Mouse (Mus musculus) testis, postnatal 14 days (tissue): ENCODE data around the gene Pcf11.

ENCODE experiments used
- DNase-seq: peaks from one replicate; pipeline ENCODE4 v3.0.0; 2021; ENCODE audit warnings: low spot score

Gene Pcf11

DNA sequence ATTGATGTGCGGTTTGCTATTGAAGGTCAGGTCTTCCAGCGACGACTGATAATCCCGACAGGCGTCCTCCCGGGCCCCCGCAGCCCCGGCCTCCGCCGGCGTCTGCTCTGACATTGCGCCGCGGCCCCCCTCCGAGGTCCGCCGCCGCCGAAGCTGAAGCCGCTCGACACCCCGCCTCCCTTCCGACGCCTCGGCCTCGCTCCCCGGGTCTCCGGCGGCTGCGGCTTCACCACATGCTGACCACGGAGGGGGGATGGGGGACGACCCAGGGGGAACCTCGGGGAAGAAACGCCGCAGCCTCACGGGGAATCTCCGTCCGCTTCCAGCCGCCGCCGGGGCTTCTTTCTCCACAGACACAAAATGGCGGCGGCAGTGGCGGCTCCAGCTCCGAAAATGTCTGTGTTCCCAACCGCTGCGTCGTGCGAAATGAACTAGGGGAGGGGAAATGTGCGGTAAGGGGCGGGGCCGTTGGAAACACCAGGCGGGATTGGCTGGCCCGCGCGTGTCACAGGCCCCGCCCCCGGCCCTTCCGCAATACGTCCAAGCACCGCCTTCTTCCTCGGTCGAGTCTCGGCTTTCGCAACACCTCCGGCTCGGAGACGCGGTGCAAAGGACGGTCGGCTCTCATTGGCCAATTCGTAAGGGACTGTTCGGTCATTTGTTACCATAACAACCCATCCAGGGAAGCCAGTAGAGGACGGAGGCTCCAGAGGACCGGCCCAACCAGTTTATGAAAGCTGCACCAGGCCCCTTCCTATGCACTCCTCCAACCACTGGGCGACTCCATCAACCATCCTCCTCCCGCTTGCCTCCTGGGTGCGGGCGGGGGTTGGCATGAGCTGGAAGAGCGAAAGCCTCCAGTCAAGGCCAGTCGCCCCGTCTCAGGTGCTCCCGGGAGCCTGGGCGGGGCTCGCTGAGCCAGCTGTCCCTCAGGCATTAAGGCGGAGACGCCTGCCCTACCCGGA, at the start of gene Pcf11:
Pcf11 (minus strand) TSS at position 428 of the 965 bp plus-strand sequence.
- DNase-seq: peak; percentile 96

DNA sequence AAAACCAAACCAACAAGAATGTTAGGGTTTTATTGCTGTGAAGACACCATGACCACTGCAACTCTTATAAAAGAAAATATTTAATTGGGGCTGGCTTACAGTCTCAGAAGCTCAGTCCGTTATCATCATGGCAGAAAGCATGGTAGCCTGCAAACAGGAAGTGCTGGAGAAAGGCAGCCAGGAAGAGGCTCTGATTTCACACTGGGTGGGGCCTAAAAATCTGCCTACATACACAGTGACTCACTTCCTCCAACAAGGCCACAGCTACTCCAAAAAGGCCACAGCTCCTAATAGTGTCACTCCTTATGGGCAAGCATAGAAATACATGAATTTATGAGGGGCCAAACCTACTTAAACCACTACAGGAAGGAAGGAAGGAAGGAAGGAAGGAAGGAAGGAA, 45.3 kb upstream of the Pcf11 start:
- no peak for DNase-seq

DNA sequence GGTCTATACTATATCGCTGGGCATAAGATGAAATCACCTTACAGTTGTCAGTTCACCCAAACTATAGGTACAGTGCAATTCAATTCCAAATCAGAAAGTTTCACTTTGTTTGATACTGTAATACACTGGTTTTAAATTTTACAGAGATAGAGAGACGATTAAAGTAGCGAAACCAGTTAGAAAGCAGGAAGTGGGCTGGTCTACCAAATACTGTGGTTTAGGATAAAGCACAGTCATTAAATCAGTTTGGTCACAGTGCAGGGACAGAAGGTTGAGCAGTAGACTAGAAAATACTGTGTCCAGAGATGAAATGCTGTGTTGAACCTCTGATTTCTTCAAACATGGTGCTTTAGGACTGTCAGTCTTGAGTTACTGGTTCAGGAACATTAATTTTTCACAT, 41.9 kb upstream of the Pcf11 start:
- no peak for DNase-seq

DNA sequence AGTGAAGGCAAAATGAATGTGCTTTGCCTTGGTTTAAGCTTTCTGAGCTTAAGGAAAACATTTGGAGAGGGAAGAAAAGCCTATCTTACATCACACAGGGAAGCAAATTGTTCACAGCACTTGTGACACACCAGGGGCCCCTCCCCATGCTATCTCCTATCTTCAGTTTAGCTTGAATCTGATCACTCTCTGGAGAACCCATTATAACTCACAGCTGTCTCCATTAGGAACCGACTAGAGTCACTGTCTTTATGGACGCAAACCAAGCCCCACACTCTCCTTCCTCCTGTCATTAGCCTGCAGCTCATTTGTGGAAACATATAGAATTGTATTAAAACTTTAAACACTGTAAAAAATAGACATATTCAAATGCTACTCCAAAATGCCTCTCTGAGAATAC, 39.8 kb upstream of the Pcf11 start:
- no peak for DNase-seq

DNA sequence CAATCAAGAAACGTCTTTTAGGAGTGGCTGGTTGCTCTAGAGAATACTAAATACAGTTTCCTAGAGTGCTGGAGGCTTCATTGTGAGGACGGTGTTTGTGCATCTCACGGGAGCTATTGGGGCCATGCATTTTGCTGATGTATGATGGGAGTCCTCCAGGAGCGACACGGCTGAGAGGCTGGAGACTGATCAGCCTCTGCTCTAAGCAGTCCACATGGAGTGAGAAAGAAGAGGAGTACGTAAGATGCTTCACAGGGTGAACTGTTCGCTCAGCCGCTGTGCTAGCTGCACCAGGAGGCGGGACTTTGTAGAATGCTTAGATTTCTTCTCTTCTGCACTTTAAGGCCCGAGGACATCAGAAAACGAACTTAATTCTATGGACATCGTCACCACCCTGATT, 37.0 kb upstream of the Pcf11 start:
- DNase-seq: no peak

DNA sequence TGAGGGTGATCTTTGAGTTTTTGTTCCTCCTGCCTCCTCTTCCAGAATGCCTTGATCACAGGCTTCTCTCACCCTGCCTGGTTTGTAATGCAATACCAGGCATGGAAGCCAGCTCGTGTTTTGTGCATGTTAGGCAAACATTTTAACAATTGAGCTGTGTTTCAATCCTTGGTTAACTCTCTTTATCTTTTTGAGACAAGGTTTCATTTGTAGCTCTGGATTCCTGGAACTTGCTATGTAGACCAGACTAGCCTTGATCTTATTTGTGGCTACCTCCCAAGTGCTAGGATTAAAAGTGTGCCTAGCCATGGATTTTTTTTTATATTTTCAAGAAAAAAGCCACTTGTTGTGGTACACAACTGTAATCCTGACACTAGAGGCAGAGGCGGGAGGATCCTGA, 35.8 kb upstream of the Pcf11 start:
- DNase-seq: peak; percentile 41

DNA sequence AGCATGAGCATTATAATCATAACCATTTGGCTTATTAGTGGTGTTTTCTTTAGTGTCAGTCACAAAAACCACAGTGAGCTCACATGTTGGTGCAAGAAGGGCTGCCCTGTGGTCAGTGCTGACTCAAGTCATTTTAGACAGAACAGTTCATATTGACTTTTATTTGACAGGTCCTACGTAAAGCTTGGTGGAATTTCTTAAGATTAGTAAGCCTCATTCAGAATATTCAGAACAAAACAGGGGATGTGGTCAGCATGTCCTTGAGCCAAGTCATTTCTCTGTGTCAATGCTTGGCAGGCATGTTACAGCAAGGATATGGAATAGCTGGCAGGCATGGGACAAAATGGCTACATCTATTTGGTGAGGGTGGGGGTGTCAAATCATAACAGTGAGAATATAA, 33.9 kb upstream of the Pcf11 start:
- DNase-seq: no peak

DNA sequence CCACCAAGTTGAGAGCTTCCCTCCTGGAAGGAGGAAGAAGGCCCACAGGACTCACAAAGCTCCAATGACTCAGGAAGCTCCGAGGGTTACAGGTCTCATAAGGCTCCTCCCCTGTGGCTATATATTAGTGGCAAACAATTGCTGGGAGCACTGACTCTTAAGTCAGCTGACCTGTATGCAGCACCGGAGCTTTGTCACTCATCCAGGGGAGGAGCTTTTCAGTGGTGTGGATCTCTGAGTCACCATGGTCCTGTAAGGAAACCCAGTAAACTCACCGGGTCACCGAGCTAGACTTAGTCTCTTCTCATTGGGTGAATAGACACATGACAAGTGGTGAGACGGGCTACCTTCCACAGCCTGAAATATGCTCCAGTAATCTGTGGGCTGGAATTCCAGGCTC, 29.0 kb upstream of the Pcf11 start:
- DNase-seq: no peak

DNA sequence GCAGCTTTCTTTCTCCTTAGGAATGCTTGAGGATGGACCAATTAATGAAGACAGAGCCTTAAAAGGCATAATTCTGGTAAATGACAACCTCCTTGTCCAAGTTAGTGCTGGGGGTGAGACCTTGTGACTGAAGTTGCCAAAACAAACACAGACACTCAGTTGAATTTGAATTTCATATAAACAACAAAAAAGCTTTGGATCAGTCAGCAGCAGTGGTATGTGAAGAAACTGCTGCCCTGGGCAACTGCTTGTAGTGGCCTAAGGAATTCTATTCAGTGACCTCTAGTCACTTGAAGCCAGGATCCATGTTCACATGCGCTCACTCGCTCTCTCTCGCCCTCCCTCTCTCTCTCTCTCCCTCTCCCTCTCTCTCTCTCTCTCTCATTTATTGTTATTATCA, 26.7 kb upstream of the Pcf11 start:
- no peak for DNase-seq

DNA sequence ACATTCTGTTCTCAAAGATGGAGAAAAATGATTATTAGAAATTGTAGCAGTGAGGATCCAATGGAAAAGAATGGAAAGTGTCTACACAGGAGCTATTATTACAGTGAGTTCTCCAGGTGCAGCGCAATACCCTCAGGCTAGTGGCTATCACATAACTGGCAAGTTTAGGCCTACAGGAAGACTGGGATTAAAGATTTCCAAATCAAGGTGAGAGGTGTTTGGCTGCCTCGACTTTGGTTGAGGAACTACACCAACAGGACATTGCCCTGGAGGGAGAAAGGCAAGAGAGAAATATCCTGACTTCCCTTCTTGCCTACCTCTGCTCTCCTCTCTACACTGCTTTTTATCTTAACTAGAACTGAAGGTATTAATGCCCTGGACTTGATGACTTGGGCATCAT, 19.4 kb upstream of the Pcf11 start:
- DNase-seq: no peak

DNA sequence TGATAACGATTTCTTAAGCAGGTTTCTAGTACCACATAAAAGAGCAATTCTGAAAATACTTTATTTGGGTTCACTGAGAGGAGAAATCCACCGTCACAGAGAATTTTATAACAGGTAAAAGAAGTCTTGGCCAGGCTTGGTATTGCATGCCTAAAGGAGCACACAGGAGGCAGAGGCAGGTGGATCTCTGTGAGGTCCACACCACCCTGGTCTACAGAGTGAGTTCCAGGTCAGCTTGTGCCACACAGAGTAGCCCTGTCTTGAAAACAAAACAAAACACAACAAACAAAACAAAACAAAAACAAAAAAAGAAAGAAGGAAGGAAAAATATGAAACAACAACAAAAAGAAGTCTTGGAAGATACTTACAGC, 18.6 kb upstream of the Pcf11 start:
- DNase-seq: no peak

DNA sequence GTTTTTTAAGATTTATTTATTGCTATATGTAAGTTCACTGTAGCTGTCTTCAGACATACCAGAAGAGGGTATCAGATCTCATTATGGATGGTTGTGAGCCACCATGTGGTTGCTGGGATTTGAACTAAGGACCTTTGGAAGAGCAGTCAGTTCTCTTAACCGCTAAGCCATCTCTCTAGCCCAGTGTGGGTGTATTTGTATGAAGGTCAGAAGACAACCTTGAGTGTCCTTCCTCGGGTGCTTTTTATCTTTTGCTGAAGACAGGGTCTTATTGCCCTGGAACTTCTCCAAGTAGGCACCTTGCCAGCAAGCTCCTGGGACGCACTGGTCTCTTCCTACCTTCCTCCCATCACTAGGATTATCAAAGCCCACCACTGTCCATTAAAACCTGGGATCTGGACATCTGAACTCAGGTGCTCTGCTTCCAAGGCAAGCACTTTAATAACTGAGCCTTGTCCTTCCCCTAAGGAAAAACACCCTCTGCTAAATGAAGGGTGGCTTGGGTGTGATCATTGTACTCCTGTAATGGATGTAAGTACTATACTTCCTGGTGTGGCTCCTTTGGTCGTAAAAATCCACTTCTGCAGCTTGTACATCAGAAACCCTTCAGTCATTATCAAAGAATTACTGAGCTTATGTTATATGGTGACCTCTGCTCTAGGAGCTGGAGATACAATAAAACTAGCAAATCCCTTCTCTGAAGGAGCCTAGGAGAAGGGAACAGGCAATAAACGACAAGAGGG, 18.0 kb upstream of the Pcf11 start:
- no peak for DNase-seq

DNA sequence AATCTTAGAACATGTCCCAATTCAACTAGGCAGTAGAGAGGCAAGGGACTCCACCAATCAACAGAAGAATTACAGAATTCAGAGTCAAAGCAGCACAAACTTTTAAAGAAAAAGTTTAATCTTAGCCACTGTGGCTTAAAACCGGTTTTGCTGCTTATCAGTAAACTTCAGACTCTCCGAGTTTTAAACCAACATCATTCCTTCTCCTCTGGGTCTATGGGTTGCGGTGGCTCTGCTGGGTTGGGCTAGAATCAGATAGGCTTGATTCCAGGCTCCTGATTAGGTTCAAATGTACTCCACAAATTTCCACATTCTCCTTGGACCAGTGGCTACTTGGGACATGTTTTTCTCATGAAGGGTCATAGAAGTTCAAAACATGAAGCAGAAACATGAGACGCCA, 7.6 kb upstream of the Pcf11 start:
- no peak for DNase-seq

DNA sequence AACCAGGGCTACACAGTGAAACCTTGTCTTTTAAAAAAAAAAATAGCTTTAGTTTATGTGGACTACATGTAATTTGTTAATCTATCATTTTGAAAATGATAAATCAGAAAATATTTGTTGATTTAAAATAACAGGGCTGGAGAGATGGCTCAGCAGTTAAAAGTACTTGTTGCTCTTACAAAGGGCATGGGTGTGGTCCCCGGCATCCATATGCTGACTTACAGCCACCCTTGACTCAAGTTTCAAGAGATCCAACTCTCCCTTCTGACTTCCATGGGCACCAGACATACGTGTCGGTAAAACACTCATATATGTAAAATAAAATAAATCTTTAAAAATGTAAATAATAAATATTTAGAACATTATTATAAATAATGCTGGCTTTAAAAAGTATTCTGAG, 5.4 kb upstream of the Pcf11 start:
- no peak for DNase-seq

DNA sequence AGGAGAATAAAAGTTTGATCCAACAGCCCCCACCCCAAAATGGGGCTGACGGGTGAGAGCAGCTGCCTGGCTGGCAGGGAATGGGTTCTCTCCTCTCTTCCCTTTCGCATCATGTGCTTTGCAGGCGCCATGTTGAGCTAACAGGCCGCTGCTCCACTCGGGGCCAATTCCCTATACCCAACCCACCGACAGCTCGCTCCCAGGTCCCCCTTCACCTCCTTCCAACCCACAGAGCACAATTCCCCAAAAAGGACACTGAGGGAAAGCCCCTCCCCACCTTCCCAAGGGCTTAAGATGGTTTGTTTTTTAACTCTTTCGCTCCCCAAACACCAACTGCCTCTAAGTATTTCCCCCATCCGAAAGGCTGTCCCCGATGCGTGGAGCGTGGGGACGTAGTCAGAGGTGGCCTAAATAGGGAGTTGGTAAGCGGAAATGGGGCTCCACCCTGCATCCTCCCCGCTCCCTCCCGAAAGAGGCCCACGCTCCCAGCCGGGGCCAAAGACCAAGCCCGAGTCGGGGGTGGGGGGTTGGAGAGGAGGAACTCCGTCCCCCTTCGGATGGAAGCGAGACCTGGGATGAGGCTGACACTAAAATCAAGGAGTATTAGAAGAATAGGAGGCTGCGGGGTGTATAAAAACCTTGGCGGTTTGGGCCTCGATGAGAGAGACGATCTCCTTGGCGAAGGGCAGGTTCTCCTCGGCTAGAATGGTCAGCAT, 785 bp downstream of the Pcf11 start:
- peak; percentile 64 for DNase-seq

DNA sequence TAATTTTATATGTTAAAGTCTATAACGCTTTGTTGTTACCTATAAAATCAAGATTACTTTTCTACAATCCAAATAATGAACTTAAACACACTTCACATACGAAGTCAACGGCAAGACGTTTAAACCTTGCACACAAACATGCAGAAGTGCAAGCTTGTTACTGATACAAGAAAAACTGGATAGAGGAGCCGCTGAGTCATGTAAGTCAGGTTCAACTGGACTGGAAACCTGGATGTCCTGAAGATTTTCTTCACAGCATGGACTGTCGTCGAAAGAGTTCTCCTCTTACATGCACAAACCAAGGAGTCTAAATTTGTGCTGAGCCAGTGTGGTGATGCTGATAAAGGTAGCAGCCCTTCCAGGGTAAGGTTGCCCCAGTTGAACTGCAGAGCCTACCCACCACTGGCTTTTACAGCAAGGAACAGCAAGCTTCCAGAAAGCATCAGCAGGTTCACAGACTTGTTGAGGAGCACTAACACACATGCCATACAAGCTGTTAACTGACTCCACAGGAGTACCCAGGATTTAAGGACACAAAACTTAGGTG, 3.4 kb downstream of the Pcf11 start:
- no peak for DNase-seq

DNA sequence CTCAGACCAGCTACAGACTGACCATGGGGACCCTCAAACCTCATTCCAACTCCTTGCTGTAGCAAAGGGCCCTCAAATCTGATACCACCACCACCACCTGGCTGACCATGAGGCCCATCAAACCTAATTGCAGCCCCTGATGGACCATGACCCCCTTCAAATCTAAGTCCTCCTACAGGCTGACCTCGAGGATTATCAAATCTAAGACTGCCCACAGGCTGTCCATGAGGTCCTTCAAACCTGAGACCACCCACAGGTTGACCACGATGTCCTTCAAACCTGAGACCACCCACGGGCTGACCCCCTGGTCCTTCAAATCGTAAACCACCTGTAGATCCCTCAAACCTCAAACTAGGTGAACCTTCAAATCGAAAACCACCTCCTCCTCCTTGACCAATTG, 11.7 kb downstream of the Pcf11 start:
- DNase-seq: no peak

DNA sequence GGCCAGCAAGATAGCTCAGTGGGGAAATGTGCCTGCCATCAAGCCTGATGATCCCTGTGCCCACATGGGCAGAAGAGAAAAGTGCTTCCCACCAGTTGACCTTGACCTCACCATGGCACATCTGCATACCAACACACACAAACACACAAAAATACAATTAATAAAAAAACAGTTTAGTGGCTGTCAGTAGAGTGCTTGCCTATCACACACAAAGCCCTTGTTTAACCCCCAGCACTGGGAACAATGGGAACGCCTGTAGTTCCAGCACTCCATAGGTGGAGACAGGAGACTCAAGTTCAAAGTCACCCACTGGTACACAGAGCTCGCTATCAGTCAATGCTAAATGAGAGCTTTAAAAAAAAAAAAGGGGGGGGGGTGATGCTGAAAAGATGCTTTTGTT, 13.3 kb downstream of the Pcf11 start:
- DNase-seq: no peak

DNA sequence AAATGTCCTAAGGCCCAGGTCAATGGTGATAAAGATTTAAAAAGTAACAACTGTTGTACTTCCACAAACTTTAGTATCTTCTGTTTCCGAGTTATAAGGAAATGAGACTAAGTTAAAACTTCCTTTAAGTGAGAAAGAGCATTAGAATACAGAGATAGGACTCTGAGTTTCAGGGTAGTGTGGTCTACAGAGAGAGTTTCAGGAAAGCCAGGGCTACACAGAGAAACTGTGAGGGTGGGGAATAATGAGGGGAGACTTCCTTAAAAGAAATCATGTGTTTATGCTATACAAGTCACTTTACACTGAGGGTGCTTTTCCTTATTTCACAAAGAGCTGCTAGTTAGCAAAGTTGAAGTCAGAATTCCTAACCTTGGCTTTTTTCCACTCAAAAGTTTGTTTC, 16.4 kb downstream of the Pcf11 start:
- DNase-seq: no peak

DNA sequence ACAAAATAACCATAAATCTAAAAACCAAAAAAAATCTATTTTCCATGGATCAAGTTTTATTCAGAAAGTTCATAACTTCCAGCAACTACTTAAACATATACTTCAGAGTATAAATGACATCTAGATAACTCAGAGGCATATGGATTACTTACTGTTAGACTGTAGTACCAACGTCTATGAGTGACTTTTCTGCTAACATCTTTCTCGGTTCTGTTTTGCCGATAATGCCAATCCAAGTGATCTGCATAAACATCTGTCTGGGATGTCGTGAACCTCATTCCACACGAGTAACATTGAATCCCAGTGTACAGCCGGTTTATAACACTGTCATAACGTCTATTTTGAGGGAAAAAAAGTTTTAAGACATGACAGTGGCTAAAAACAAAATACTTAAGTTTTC, 21.9 kb downstream of the Pcf11 start:
- DNase-seq: no peak

DNA sequence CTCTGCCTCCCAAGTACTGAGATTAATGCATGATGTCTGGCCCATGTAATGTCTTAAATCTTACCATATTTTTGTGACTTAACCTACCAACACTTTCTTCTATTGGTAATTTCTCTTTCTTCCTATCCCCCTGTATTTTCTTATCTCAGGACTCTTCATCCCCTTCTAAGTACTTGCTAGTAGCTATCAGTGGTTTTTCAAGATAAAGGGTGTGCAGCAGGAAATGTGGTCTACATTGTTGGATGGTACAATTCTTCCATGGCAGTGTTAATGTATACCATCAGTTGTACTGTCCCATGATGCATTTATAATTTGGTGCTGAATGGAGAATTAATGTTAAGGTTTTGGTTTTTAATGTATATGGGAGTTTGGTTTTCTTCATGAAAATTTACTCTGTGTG, 27.4 kb downstream of the Pcf11 start:
- no peak for DNase-seq

DNA sequence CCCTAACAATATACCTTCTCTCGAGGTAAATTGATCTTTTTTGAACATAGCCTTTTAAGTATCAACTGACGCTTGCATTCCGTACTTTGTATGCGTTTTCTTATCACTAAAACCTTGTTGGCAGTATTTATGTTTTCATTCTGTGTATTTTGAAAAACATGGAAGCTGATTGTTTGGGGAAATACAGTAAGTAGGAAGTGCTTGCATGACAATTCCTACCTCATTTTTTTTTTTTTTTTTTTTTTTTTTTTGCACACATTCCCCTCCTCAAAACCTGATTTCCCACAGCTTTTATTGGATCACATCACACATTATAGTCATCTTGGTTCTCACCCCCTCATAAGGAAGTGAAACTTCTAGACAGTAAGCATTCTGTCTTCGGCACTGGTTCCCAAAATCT, 31.7 kb downstream of the Pcf11 start:
- no peak for DNase-seq
